Mouse (Mus musculus) lung, embryonic 14.5 days (tissue): ENCODE results near the gene Gpr4. TPM values are rescaled to one million over a fixed set of nuclear protein-coding genes. Genes with fewer than 3 reads are reported as not detected.
A peak's percentile ranks its signal among the peaks of the same experiment; 100 is the strongest.

ENCODE experiments used
- ATAC-seq: fragments of 200-750 bp; cut with Nextera tagmentation; 2 replicates; pipeline ENCODE4 v1.8.0; 2017; ENCODE audit warnings: mild to moderate bottlenecking, moderate TSS enrichment, moderate library complexity; ENCODE audit not compliant: insufficient read depth
- DNase-seq: peaks from one replicate; pipeline ENCODE4 v3.0.0-alpha.2; 2015
- H3K27ac ChIP-seq: fragments of 300-500 bp; sonication (generic); 2 replicates; pipeline ENCODE4 v1.5.1; 2014; ENCODE audit warnings: low read depth, mild to moderate bottlenecking, moderate library complexity
- H3K27me3 ChIP-seq: fragments of 300-500 bp; sonication (generic); 2 replicates; pipeline ENCODE4 v1.6.1; 2014; ENCODE audit warnings: low read length, control low read depth; ENCODE audit not compliant: insufficient read depth
- H3K36me3 ChIP-seq: fragments of 300-500 bp; sonication (generic); 2 replicates; pipeline ENCODE4 v1.6.1; 2014; ENCODE audit warnings: control low read depth; ENCODE audit not compliant: insufficient read depth
- H3K4me1 ChIP-seq: fragments of 300-500 bp; sonication (generic); 2 replicates; pipeline ENCODE4 v1.6.1; 2014; ENCODE audit warnings: antibody characterized with exemption, control low read depth; ENCODE audit not compliant: insufficient read depth
- H3K4me2 ChIP-seq: fragments of 300-500 bp; sonication (generic); 2 replicates; pipeline ENCODE4 v1.6.1; 2014; ENCODE audit warnings: mild to moderate bottlenecking
- H3K4me3 ChIP-seq: fragments of 300-500 bp; sonication (generic); 2 replicates; pipeline ENCODE4 v1.5.1; 2014; ENCODE audit warnings: low read depth, low read length
- H3K9ac ChIP-seq: fragments of 300-500 bp; sonication (generic); 2 replicates; pipeline ENCODE4 v1.6.1; 2014
- H3K9me3 ChIP-seq: fragments of 300-500 bp; sonication (generic); 2 replicates; pipeline ENCODE4 v1.6.1; 2016; ENCODE audit warnings: low read depth, low read length, control low read depth
- CTCF ChIP-seq: IDR thresholded peaks from 2 replicates; pipeline ENCODE4 v1.5.1; 2016; ENCODE audit warnings: antibody characterized with exemption, low read depth
- WGBS: fragments of 180-500 bp; shearing (Covaris S2); extraction: QIAGEN DNeasy Blood & Tissue Kit; methylation state at CpG from one replicate; pipeline ENCODE4 v1.1.7; 2014; 5-methylcytosine and 5-hydroxymethylcytosine counted together
- polyA plus RNA-seq: library from polyadenylated mRNA; unstranded; fragments of >200 nt; fragmentation: Nextera tagmentation; extraction: Ambion mirVana; gene quantifications from 2 replicates; pipeline ENCODE4 v1.2.1, GENCODE M21; 2014

Gene Gpr4
- polyA plus RNA-seq, 1 experiment from 2014 or later = 2.2 TPM

DNA sequence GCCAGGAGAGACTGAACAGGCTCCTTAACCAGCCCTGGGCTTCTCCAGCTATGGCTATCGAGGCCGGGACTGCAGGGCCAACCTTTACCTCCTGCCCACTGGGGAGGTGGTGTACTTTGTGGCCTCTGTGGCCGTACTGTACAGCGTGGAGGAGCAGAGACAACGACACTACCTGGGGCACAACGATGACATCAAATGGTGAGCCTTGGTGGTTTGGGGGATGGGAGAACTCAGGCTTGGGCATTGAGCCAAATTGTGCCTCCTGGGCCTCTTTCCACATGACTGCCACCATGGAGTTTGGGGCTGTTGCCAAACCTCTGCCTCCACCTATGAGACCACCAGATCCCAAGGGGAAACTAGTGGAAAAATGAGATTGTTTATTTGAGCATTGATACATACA lies 27.6 kb upstream of the Gpr4 start:
- DNase-seq = peak; percentile 39
- Histone ChIP-seq H3K4me3 (no peak overlapping the region), H3K27me3 (peaks cover 12% of the 10 kb centered on the region), H3K27ac (no peak overlapping the region), H3K4me2 (no peak overlapping the region), H3K36me3 (peaks cover 10% of the 10 kb centered on the region; the same call in 1 of the 2 replicates), H3K9me3 (no peaks in the 10 kb centered on the region), H3K4me1 (no peaks in the 10 kb centered on the region; the same call in 1 of the 2 replicates), H3K9ac (no peak overlapping the region)
- TF ChIP-seq CTCF = no peak
- ATAC-seq = no peak
- 72% methylated on average over 6 of the region's 6 CpGs for WGBS

DNA sequence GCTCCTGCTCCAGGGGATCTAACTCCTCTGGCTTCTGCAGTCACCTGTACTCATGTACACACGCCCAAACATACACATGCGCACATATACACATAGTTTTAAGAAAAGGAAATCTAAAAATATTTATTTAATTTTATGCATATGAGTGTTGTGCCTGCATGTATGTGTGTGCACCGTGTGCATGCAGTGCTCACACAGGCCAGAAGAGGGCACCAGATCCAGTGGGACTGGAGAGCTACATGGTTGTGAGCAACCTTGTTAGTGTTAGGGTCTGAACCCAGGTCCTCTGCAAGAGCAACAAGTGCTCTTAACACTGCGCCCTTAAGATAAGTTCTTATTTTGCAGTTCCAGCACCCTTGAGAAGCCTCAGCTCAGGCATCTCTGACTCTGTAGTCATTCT lies 17.7 kb upstream of the Gpr4 start:
- Histone ChIP-seq H3K4me3 (no peak overlapping the region), H3K27me3 (no peaks in the 10 kb centered on the region), H3K4me1 (no peaks in the 10 kb centered on the region), H3K9me3 (no peaks in the 10 kb centered on the region), H3K4me2 (no peak overlapping the region), H3K27ac (no peak overlapping the region), H3K9ac (no peak overlapping the region), H3K36me3 (peaks cover 27% of the 10 kb centered on the region; the same call in 1 of the 2 replicates)
- 93% methylated on average over 4 of the region's 4 CpGs for WGBS
- TF ChIP-seq CTCF = peak; percentile 33; the same call in 1 of the 2 replicates
- ATAC-seq (no peak), DNase-seq (no peak)

DNA sequence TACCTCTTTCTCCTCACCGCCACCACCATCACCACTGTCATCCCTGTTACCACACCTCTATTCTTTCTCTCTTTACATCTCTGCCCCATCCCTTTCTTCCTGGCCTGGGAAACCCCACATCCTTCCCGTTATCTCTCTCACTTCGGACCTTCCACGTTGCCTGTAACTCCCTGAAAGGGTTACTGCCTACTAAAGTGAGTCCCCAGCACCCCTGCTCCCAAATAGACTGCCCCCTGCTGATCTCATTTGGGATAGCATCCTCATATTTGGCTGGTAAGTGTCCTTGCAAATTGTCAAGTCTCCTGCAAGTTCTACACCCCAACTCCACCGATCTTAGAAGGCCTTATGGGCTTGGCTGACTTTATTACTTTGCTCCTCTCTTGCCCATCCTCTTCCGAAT lies 15.7 kb upstream of the Gpr4 start:
- peak; percentile 62 for DNase-seq
- Histone ChIP-seq H3K27me3 (no peaks in the 10 kb centered on the region), H3K27ac (no peak overlapping the region), H3K4me2 (no peak overlapping the region), H3K4me3 (no peak overlapping the region), H3K9ac (no peak overlapping the region), H3K9me3 (no peaks in the 10 kb centered on the region), H3K4me1 (no peaks in the 10 kb centered on the region), H3K36me3 (peaks cover 23% of the 10 kb centered on the region; the same call in 1 of the 2 replicates)
- ATAC-seq = no peak
- peak; percentile 66 for TF ChIP-seq CTCF
- WGBS = 61% methylated on average over 6 of the region's 6 CpGs

DNA sequence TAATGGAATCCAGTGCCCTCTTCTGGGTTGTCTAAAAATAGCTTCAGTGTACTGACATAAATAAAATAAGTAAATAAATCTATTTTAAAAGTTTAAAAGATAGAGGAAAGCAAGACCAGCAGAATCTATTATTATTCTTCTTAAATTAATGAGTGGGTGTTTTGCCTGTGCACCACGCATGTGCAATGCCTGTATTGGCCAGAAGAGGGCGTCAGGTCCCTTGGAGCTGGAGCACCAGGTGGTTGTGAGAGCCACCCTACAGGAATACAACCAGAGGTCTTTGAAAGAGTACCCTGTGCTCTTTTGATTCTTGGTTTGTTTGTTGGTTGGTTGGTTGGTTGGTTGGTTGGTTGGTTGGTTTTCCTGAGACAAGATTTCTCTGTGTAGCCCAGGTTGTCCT lies 14.4 kb upstream of the Gpr4 start:
- ATAC-seq (no peak), DNase-seq (peak; percentile 48)
- no peak overlapping the region for H3K4me3 ChIP-seq
- H3K9me3 ChIP-seq = no peaks in the 10 kb centered on the region
- no peak overlapping the region for H3K27ac ChIP-seq
- no peak overlapping the region for H3K9ac ChIP-seq
- H3K36me3 ChIP-seq = peaks cover 15% of the 10 kb centered on the region; the same call in 1 of the 2 replicates
- H3K27me3 ChIP-seq = no peaks in the 10 kb centered on the region
- peak; percentile 66 for TF ChIP-seq CTCF
- H3K4me1 ChIP-seq = no peaks in the 10 kb centered on the region
- WGBS = 43% methylated on average over 2 of the region's 2 CpGs
- H3K4me2 ChIP-seq = no peak overlapping the region

DNA sequence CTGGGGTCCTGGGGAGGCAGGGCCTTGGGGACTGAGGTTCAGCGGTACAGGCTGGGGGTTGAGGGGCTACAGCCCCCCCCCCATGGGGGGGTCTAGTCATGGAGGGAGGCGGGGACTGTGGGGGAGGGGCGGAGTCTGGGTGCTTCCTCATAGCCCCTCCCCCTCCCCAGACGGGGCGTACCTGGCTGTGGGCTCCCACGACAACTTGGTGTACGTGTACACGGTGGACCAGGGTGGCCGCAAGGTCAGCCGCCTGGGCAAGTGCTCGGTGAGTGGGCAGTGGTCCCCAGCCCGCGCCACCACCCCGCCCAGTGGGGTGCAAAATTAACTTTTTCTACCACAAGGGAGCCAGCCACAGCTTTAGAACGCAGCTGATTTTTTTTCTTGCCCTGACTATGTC lies 10.7 kb upstream of the Gpr4 start:
- no peaks in the 10 kb centered on the region for H3K4me1 ChIP-seq
- no peak overlapping the region for H3K4me3 ChIP-seq
- no peak overlapping the region for H3K27ac ChIP-seq
- TF ChIP-seq CTCF = no peak
- peaks cover 10% of the 10 kb centered on the region; the same call in 1 of the 2 replicates for H3K36me3 ChIP-seq
- ATAC-seq (no peak), DNase-seq (no peak)
- H3K4me2 ChIP-seq = no peak overlapping the region
- H3K27me3 ChIP-seq = no peaks in the 10 kb centered on the region
- H3K9me3 ChIP-seq = no peaks in the 10 kb centered on the region
- WGBS = 67% methylated on average over 15 of the region's 15 CpGs
- H3K9ac ChIP-seq = no peak overlapping the region

DNA sequence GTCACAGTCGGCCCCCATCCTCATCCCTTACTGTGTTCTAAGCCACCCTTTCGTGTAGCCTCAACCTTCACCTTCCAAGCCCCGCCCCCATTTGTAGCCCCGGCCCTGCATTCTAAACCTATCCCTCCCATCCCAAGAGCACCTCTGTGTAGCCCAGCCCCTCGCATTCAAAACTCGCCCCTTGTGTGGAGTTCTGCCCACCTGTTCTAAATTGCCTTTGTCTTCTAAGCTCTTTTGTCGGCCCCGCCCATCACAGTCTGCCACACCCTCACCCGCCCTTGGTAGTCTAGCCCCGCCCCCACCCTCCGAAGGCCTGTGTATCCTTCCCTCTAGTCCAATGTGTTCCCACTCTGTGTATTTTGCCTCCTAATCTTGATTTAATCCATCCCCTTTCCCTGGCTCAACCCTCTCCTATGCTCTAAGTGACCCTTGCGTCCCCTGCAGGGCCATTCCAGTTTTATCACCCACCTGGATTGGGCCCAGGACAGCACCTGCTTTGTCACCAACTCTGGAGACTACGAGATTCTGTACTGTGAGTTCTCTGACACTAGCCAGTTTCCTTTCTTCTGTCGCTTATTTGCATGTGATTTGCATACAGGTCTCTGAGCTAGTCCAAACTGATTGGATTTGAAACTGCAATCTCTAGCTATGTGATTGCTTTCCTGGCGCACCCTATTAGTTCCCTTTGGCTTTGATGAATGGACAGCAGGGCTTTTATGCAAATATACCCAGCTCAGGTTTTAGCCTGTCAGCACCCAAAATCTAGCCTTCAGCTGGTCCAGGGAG lies 10.1 kb upstream of the Gpr4 start:
- no peaks in the 10 kb centered on the region for H3K9me3 ChIP-seq
- H3K4me3 ChIP-seq = no peak overlapping the region
- DNase-seq = no peak
- no peak overlapping the region for H3K9ac ChIP-seq
- no peak overlapping the region for H3K4me2 ChIP-seq
- H3K4me1 ChIP-seq = no peaks in the 10 kb centered on the region
- no peak overlapping the region for H3K27ac ChIP-seq
- 58% methylated on average over 15 of the region's 15 CpGs for WGBS
- peaks cover 8% of the 10 kb centered on the region; the same call in 1 of the 2 replicates for H3K36me3 ChIP-seq
- TF ChIP-seq CTCF = no peak
- H3K27me3 ChIP-seq = no peaks in the 10 kb centered on the region
- ATAC-seq = no peak

DNA sequence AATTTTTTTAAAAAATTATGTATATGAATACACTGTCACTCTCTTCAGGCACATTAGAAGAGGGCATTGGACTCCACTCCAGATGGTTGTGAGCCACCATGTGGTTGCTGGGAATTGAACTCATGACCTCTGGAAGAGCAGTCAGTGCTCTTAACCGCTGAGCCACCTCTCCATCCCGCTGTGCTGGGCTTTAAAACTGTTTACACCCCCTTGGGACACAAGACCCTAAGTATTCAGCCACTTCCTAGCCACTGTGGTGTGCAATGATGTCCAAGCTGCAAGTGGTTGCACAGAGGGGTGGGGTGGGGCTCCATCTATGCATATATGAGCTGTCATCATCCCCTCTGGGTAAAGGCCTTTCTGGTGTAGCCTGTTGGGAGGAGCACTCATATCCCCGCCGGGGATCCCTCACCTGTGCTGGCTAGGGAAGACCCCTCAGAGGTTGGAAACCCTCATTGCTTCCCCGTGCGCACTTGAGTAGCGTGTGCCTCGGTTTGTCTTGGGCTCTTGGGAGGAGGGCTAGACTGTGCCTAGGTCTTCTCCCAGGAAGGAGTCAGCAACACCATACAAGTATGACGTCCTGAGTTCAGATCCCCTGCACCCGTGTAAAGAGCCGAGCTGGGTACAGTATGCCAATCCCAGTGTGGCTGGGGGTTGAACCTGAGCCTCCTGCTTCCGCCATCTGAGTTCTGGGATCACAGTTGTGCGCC lies 4.0 kb upstream of the Gpr4 start:
- 76% methylated on average over 13 of the region's 13 CpGs for WGBS
- DNase-seq (no peak), ATAC-seq (no peak)
- no peak overlapping the region for H3K9ac ChIP-seq
- H3K4me2 ChIP-seq = no peak overlapping the region
- H3K27ac ChIP-seq = no peak overlapping the region
- no peak for TF ChIP-seq CTCF
- peaks cover 4% of the 10 kb centered on the region; the same call in 1 of the 2 replicates for H3K27me3 ChIP-seq
- no peak overlapping the region for H3K4me3 ChIP-seq
- no peaks in the 10 kb centered on the region for H3K4me1 ChIP-seq
- H3K36me3 ChIP-seq = peaks cover 4% of the 10 kb centered on the region; the same call in 1 of the 2 replicates
- peaks cover 3% of the 10 kb centered on the region; the same call in 1 of the 2 replicates for H3K9me3 ChIP-seq
